Mouse (Mus musculus): ENCODE results near the gene Grik2. TPM values are rescaled to one million over a fixed set of nuclear protein-coding genes. Genes with fewer than 3 reads are reported as not detected.

Gene Grik2
- 28.1 and 31.9 TPM in 2 replicates for polyA plus RNA-seq (2015; fragmentation: Nextera tagmentation; extraction: Ambion mirVana)

GRCm38 (mm10) chr10:49788381-49788906, at the start of gene Grik2:
TSS of gene Grik2 (minus strand) at chr10:49788766.
- peak within 1 kb of the TSS; percentile 94 for H3K9ac ChIP-seq
- H3K4me2 ChIP-seq, result peak within 1 kb of the TSS; percentile 63
- under 1% methylated on average over 41 of the region's 41 CpGs for WGBS
- peak; percentile 92 for ATAC-seq
- H3K27me3 ChIP-seq, result no peaks in the 10 kb centered on the region
- H3K27ac ChIP-seq, result peak within 1 kb of the TSS; percentile 93
- peaks cover 41% of the 10 kb centered on the region for H3K4me1 ChIP-seq
- no peaks in the 10 kb centered on the region for H3K36me3 ChIP-seq (ENCODE audit: poor library complexity, severe bottlenecking)
- H3K4me3 ChIP-seq, result peak within 1 kb of the TSS; percentile 80
- no peaks in the 10 kb centered on the region for H3K9me3 ChIP-seq (replicated peaks)

DNA sequence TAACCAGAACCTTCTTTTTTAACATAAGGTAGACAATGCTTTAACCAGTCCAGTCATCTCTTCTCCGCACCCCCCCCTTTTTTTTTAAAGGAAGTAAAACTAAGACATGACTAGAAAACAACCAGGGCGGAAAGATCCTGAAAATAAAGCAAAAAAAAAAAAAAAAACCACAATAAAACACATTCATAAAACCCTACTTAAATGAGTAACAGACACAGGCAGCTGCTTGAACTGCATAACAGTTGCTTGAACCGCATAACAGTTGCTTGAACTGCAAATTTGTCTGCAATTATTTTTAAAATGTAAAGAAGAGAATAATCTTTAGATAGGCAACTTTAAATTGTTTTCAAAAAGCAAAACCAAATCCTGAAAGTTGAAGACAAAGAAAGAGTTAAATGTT, 45.8 kb upstream of the Grik2 start:
- Histone ChIP-seq H3K36me3 (ENCODE audit: poor library complexity, severe bottlenecking) (no peaks in the 10 kb centered on the region), H3K4me3 (no peak overlapping the region), H3K4me1 (no peaks in the 10 kb centered on the region), H3K9me3 (replicated peaks) (no peaks in the 10 kb centered on the region), H3K27ac (no peak overlapping the region), H3K9ac (no peak overlapping the region), H3K27me3 (no peaks in the 10 kb centered on the region), H3K4me2 (no peak overlapping the region)
- ATAC-seq, result no peak
- 89% methylated on average over 3 of the region's 3 CpGs for WGBS

GRCm38 (mm10) chr10:49807276-49807675, 18.7 kb upstream of the Grik2 start:
- ATAC-seq, result no peak
- Histone ChIP-seq H3K27me3 (no peaks in the 10 kb centered on the region), H3K4me2 (no peak overlapping the region), H3K4me1 (0 out of 2 replicates have a peak, but pooled peaks cover 6% of the 10 kb centered on the region), H3K9me3 (replicated peaks) (no peaks in the 10 kb centered on the region), H3K9ac (no peak overlapping the region), H3K27ac (no peak overlapping the region), H3K4me3 (no peak overlapping the region), H3K36me3 (ENCODE audit: poor library complexity, severe bottlenecking) (no peaks in the 10 kb centered on the region)

DNA sequence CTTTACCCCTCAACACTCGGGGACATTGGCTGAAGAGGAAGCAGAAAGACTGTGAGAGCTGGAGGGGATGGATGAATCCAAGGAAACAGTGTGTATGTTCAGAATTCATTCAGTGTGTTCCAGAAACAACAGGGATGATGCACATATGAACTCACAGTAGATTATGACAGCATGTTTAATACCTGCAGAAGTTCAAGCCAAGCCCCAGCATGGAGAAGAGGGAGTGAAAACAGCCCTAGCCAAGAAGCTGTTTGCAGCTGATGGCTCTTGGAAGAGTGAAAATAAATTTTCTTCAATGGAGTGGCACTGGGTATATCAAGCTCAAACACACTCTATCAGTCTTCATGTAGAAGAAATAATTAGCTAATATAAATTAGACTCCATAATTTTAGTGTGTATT, 12.4 kb upstream of the Grik2 start:
- no peaks in the 10 kb centered on the region for H3K27me3 ChIP-seq
- H3K4me3 ChIP-seq, result no peak overlapping the region
- 81% methylated on average over 1 of the region's 1 CpGs for WGBS
- H3K9ac ChIP-seq, result no peak overlapping the region
- H3K4me1 ChIP-seq, result no peaks in the 10 kb centered on the region
- H3K9me3 ChIP-seq (replicated peaks), result no peaks in the 10 kb centered on the region
- H3K4me2 ChIP-seq, result no peak overlapping the region
- no peak for ATAC-seq
- H3K36me3 ChIP-seq (ENCODE audit: poor library complexity, severe bottlenecking), result no peaks in the 10 kb centered on the region
- H3K27ac ChIP-seq, result no peak overlapping the region

DNA sequence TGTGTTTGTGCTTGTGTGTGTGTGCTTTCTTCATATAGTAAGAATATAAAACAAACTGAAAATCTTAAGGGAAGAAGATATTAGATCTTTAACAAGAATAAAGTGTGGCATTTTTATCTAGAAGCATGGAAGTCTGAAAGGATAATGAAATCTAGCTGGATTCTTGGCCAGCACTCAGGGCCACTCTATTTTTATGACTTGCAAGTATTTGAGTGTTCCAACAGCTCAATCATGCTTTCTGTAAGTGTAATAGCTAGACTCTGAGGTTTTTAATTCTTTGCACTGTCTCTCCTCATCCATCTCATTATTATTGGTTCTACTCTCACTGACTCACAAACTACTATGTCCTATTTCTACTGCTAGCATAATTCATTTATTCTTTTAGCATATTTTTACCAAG, 5.6 kb upstream of the Grik2 start:
- no peak overlapping the region for H3K4me2 ChIP-seq
- ATAC-seq, result no peak
- H3K9ac ChIP-seq, result no peak overlapping the region
- no peaks in the 10 kb centered on the region for H3K9me3 ChIP-seq (replicated peaks)
- H3K4me3 ChIP-seq, result no peak overlapping the region
- no peaks in the 10 kb centered on the region for H3K27me3 ChIP-seq
- H3K4me1 ChIP-seq, result peaks cover 14% of the 10 kb centered on the region
- no peaks in the 10 kb centered on the region for H3K36me3 ChIP-seq (ENCODE audit: poor library complexity, severe bottlenecking)
- H3K27ac ChIP-seq, result no peak overlapping the region

DNA sequence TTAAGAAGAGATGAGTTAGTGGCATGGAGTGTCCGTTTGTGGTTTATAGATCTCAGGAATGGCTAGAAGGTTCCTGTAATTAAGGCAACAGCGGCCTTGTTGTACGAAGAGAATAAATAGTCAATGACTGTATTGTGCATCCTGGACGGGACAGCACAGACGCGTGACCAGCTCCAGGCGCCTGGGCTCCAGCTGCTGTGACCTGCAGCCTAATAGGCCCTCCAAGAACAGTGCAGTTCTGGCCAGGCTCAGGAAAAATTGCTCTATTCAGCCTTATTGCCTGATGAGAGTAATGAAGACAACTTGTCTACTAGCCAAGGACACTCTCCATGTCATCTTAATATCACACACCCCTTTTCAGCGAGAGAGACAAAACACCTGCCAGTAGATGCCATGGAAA, 1.8 kb upstream of the Grik2 start:
- Histone ChIP-seq H3K4me1 (peaks cover 31% of the 10 kb centered on the region), H3K4me2 (no peak overlapping the region), H3K9ac (no peak overlapping the region), H3K27ac (no peak overlapping the region), H3K36me3 (ENCODE audit: poor library complexity, severe bottlenecking) (no peaks in the 10 kb centered on the region), H3K4me3 (no peak overlapping the region), H3K27me3 (no peaks in the 10 kb centered on the region), H3K9me3 (replicated peaks) (no peaks in the 10 kb centered on the region)
- 44% methylated on average over 8 of the region's 8 CpGs for WGBS
- no peak for ATAC-seq

- H3K4me2 ChIP-seq, result peak overlapping the region; percentile 63
- H3K27me3 ChIP-seq, result no peaks in the 10 kb centered on the region
- no peak for ATAC-seq
- H3K9ac ChIP-seq, result no peak overlapping the region
- WGBS, result 38% methylated on average over 4 of the region's 4 CpGs
- no peaks in the 10 kb centered on the region for H3K9me3 ChIP-seq (replicated peaks)
- H3K4me1 ChIP-seq, result peaks cover 34% of the 10 kb centered on the region
- no peak overlapping the region for H3K4me3 ChIP-seq
- H3K36me3 ChIP-seq (ENCODE audit: poor library complexity, severe bottlenecking), result no peaks in the 10 kb centered on the region
- no peak overlapping the region for H3K27ac ChIP-seq
These were observed 1.1 kb upstream of the Grik2 start for GRCm38 (mm10) chr10:49789711-49790110.

GRCm38 (mm10) chr10:49788914-49789313, 348 bp upstream of the Grik2 start:
- Histone ChIP-seq H3K9ac (peak overlapping the region; percentile 94), H3K27ac (peak overlapping the region; percentile 93), H3K4me2 (peak overlapping the region; percentile 63), H3K4me1 (peaks cover 36% of the 10 kb centered on the region), H3K36me3 (ENCODE audit: poor library complexity, severe bottlenecking) (no peaks in the 10 kb centered on the region), H3K4me3 (peak overlapping the region; percentile 80), H3K27me3 (no peaks in the 10 kb centered on the region), H3K9me3 (replicated peaks) (no peaks in the 10 kb centered on the region)
- ATAC-seq, result peak; percentile 62
- WGBS, result 10% methylated on average over 5 of the region's 5 CpGs

GRCm38 (mm10) chr10:49786630-49787029, 1.9 kb downstream of the Grik2 start:
- H3K27me3 ChIP-seq, result no peaks in the 10 kb centered on the region
- peak overlapping the region; percentile 80 for H3K4me3 ChIP-seq
- WGBS, result 25% methylated on average over 3 of the region's 3 CpGs
- no peaks in the 10 kb centered on the region for H3K36me3 ChIP-seq (ENCODE audit: poor library complexity, severe bottlenecking)
- no peak overlapping the region for H3K27ac ChIP-seq
- ATAC-seq, result no peak
- peak overlapping the region; percentile 60 for H3K9ac ChIP-seq
- H3K4me2 ChIP-seq, result peak overlapping the region; percentile 60
- no peaks in the 10 kb centered on the region for H3K9me3 ChIP-seq (replicated peaks)
- peaks cover 48% of the 10 kb centered on the region for H3K4me1 ChIP-seq

- H3K4me2 ChIP-seq, result peak overlapping the region; percentile 52
- no peaks in the 10 kb centered on the region for H3K36me3 ChIP-seq (ENCODE audit: poor library complexity, severe bottlenecking)
- H3K4me3 ChIP-seq, result peak overlapping the region; percentile 31
- H3K27ac ChIP-seq, result no peak overlapping the region
- no peak for ATAC-seq
- peaks cover 57% of the 10 kb centered on the region for H3K4me1 ChIP-seq
- no peaks in the 10 kb centered on the region for H3K27me3 ChIP-seq
- H3K9me3 ChIP-seq (replicated peaks), result no peaks in the 10 kb centered on the region
- H3K9ac ChIP-seq, result no peak overlapping the region; the same call in 1 of the 2 replicates
- WGBS, result 39% methylated on average over 2 of the region's 2 CpGs
These were observed 3.1 kb downstream of the Grik2 start for GRCm38 (mm10) chr10:49785477-49785876.

DNA sequence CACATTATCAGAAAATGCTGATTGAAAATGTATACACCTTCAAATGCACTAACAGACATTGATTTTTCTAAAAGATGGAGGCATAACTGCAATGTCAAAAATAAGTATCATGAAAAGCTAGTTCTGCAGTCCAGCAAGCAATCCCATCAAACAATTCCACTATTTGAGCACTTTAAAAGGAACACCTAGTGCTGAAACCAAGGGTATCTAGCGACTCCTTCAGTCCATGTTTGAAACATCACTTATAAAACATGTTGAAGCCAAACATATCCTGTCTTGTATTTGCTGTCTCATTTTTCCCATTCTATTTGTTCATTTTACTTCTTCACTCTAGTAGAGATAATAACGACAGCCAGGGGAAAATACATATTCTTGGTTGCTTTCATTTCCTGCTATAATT, 3.7 kb downstream of the Grik2 start:
- H3K9ac ChIP-seq, result no peak overlapping the region
- peak overlapping the region; percentile 31; the same call in 1 of the 2 replicates for H3K4me3 ChIP-seq
- ATAC-seq, result no peak
- H3K4me1 ChIP-seq, result peaks cover 58% of the 10 kb centered on the region
- H3K9me3 ChIP-seq (replicated peaks), result no peaks in the 10 kb centered on the region
- no peak overlapping the region for H3K27ac ChIP-seq
- H3K27me3 ChIP-seq, result no peaks in the 10 kb centered on the region
- H3K36me3 ChIP-seq (ENCODE audit: poor library complexity, severe bottlenecking), result 0 out of 2 replicates have a peak, but pooled peaks cover 4% of the 10 kb centered on the region
- H3K4me2 ChIP-seq, result peak overlapping the region; percentile 52
- WGBS, result 8% methylated on average over 2 of the region's 2 CpGs

DNA sequence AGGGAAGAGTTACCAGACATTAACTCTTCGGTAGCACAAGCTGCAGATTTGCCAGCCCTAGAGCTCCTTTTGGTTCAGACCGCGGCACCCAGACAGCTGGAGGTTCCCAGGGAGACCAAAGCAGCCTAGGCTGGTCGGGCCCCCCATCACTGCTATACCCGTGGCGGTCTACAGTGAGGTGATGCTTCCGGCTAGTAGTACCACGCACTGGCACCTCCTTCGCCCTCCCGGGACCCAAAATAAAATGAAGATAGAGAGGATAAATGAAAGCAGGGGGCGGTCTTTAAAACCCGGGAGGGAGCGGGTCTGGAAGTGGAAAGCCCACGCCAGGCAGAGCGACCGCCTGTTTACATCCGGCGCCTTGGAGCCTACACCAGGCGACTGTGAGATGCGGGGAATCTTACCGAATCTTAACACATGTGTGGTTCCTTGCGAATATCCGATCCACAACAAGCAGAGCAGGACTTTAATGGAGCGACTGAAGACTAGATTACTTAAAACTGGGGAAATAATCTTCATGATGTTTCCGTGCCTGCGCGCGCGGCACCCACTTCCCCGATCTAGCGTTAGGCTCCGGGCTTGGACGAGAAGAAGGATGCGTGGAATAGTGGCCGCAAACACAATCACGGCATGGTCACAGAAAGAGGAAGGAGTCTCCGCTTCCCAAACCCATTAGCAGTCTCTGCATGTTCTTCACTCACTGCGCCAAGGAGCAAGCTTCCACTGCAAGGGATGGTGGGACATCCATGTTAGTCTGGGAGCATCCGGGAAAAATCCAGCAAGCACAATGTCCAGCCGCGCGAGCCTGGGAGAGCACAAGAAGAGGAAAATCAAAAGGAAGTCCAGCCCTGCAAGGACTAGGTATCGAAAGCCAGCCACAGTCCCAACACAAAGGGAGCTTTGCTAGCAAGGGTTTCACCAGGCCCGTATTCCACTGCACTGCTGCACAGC, 5.5 kb downstream of the Grik2 start:
- H3K4me3 ChIP-seq, result peak overlapping the region; percentile 61
- 0 out of 2 replicates have a peak, but pooled peaks cover 4% of the 10 kb centered on the region for H3K36me3 ChIP-seq (ENCODE audit: poor library complexity, severe bottlenecking)
- peak overlapping the region; percentile 78 for H3K27ac ChIP-seq
- H3K4me1 ChIP-seq, result peaks cover 59% of the 10 kb centered on the region
- WGBS, result under 1% methylated on average over 44 of the region's 44 CpGs
- peak overlapping the region; percentile 80 for H3K4me2 ChIP-seq
- H3K9me3 ChIP-seq (replicated peaks), result no peaks in the 10 kb centered on the region
- peak overlapping the region; percentile 81 for H3K9ac ChIP-seq
- no peaks in the 10 kb centered on the region for H3K27me3 ChIP-seq
- ATAC-seq, result peak; percentile 80
